Mouse (Mus musculus): ENCODE measurements around the gene Sigirr.

GRCm38 (mm10) chr7:141056976-141057375, 43.4 kb downstream of the Sigirr start:
- no peak for TF ChIP-seq POLR2A (IDR thresholded peaks at IDR 0.05; ENCODE audit: low read depth, low read length)
- no peak for TF ChIP-seq CTCF (conservative IDR thresholded peaks at IDR 0.05; ENCODE audit: insufficient read depth, insufficient read length, low read depth, low read length)

All from kidney, adult 2 months (tissue).